Mouse (Mus musculus) adrenal gland, postnatal 0 days (tissue): Measurements from ENCODE around the gene Olfr346. TPM values are rescaled to one million over a fixed set of nuclear protein-coding genes. Genes with fewer than 3 reads are reported as not detected.

ENCODE experiments used
- polyA plus RNA-seq: library from polyadenylated mRNA; unstranded; fragments of >200 nt; fragmentation: Nextera tagmentation; extraction: Ambion mirVana; gene quantifications from 2 replicates; pipeline ENCODE4 v1.2.1, GENCODE M21; 2015

Olfr346 gene
- polyA plus RNA-seq, result not detected in 2 replicates

GRCm38 (mm10) chr2:36685488-36685887, at the start of gene Olfr346:
Olfr346 (plus strand) TSS chr2:36685788.

GRCm38 (mm10) chr2:36639741-36640140, 45.8 kb upstream of the Olfr346 start, which contains the start of gene Olfr345:
Olfr345 (plus strand) TSS chr2:36640041.

GRCm38 (mm10) chr2:36731602-36732001, 46.0 kb downstream of the Olfr346 start, which contains the start of gene Olfr347:
Olfr347 (plus strand) TSS chr2:36731902.

Other genes starting within 250 kb of the Olfr346 start
- gene Olfr340, start 233.2 kb upstream of the Olfr346 start, polyA plus RNA-seq, result not detected in 2 replicates
- gene Olfr341, start 203.3 kb upstream of the Olfr346 start, polyA plus RNA-seq, result not detected in 2 replicates
- gene Olfr342, start 160.8 kb upstream of the Olfr346 start, polyA plus RNA-seq, result not detected in 2 replicates
- gene Olfr344, start 119.1 kb upstream of the Olfr346 start, polyA plus RNA-seq, result not detected in 2 replicates
- gene Olfr345, start 45.7 kb upstream of the Olfr346 start, polyA plus RNA-seq, result not detected in 2 replicates
- not detected in 2 replicates for gene Olfr347, start 46.1 kb downstream of the Olfr346 start, polyA plus RNA-seq
- gene Olfr348, start 98.5 kb downstream of the Olfr346 start, polyA plus RNA-seq, result not detected in 2 replicates
- gene Olfr50, start 104.8 kb downstream of the Olfr346 start, polyA plus RNA-seq, result not detected in 2 replicates
- not detected in 2 replicates for gene Olfr3, start 131.2 kb downstream of the Olfr346 start, polyA plus RNA-seq
- gene Olfr350, start 160.5 kb downstream of the Olfr346 start, polyA plus RNA-seq, result not detected in 2 replicates
- gene Olfr351, start 176.9 kb downstream of the Olfr346 start, polyA plus RNA-seq, result not detected in 2 replicates
- not detected in 2 replicates for gene Olfr352, start 182.7 kb downstream of the Olfr346 start, polyA plus RNA-seq
- gene Olfr353, start 207.1 kb downstream of the Olfr346 start, polyA plus RNA-seq, result not detected in 2 replicates
- not detected in 2 replicates for gene Olfr354, start 219.9 kb downstream of the Olfr346 start, polyA plus RNA-seq
- not detected in 2 replicates for gene Olfr355, start 243.1 kb downstream of the Olfr346 start, polyA plus RNA-seq